Mouse (Mus musculus): Measurements from ENCODE around the gene Mdm2. TPM values are rescaled to one million over a fixed set of nuclear protein-coding genes. Genes with fewer than 3 reads are reported as not detected.
"Not testable (repeated sequence)": the region's sequence is repeated elsewhere in the genome, so short reads cannot be mapped to it uniquely, and the experiment has no call there.

Gene Mdm2
- total RNA-seq, 2 experiments from 2014 or later = 53.5 to 56.2 TPM

GRCm38 (mm10) chr10:117733626-117734025 lies 23.1 kb upstream of the Mdm2 start:
- DNase-seq (ENCODE audit: low spot score in 2 of 2) = not testable (repeated sequence)

- no peak for DNase-seq (ENCODE audit: low spot score in 2 of 2)
Observed at GRCm38 (mm10) chr10:117732962-117733592, 22.5 kb upstream of the Mdm2 start.

- DNase-seq (ENCODE audit: low spot score in 2 of 2) = no peak
Observed at GRCm38 (mm10) chr10:117732184-117732583, 21.6 kb upstream of the Mdm2 start.

GRCm38 (mm10) chr10:117731244-117732101 lies 20.9 kb upstream of the Mdm2 start:
- peak; percentile 40 to 43 for DNase-seq (ENCODE audit: low spot score in 2 of 2)

- DNase-seq (ENCODE audit: low spot score in 2 of 2) = no peak
Observed at GRCm38 (mm10) chr10:117730637-117731203, 20.2 kb upstream of the Mdm2 start.

GRCm38 (mm10) chr10:117730140-117730539 lies 19.6 kb upstream of the Mdm2 start:
- DNase-seq (ENCODE audit: low spot score in 2 of 2) = no peak

GRCm38 (mm10) chr10:117729139-117729814 lies 18.7 kb upstream of the Mdm2 start:
- DNase-seq (ENCODE audit: low spot score in 2 of 2) = no peak

GRCm38 (mm10) chr10:117728574-117728973 lies 18.0 kb upstream of the Mdm2 start:
- no peak for DNase-seq (ENCODE audit: low spot score in 2 of 2)

GRCm38 (mm10) chr10:117727518-117728110 lies 17.1 kb upstream of the Mdm2 start:
- DNase-seq (ENCODE audit: low spot score in 2 of 2) = no peak

- DNase-seq (ENCODE audit: low spot score in 2 of 2) = no peak
Observed at GRCm38 (mm10) chr10:117726888-117727385, 16.4 kb upstream of the Mdm2 start.

GRCm38 (mm10) chr10:117726350-117726749 lies 15.8 kb upstream of the Mdm2 start:
- DNase-seq (ENCODE audit: low spot score in 2 of 2) = no peak

GRCm38 (mm10) chr10:117725671-117726070 lies 15.1 kb upstream of the Mdm2 start:
- DNase-seq (ENCODE audit: low spot score in 2 of 2) = no peak

GRCm38 (mm10) chr10:117724804-117725361 lies 14.3 kb upstream of the Mdm2 start:
- no peak for DNase-seq (ENCODE audit: low spot score in 2 of 2)

GRCm38 (mm10) chr10:117724136-117724718 lies 13.7 kb upstream of the Mdm2 start:
- DNase-seq (ENCODE audit: low spot score in 2 of 2) = no peak

- peak; percentile 50 to 52 for DNase-seq (ENCODE audit: low spot score in 2 of 2)
Observed at GRCm38 (mm10) chr10:117718161-117719119, 7.9 kb upstream of the Mdm2 start.

- DNase-seq (ENCODE audit: low spot score in 2 of 2) = no peak
Observed at GRCm38 (mm10) chr10:117717583-117717982, 7.0 kb upstream of the Mdm2 start.

GRCm38 (mm10) chr10:117716686-117717085 lies 6.1 kb upstream of the Mdm2 start:
- no peak for DNase-seq (ENCODE audit: low spot score in 2 of 2)

GRCm38 (mm10) chr10:117715654-117716053 lies 5.1 kb upstream of the Mdm2 start:
- DNase-seq (ENCODE audit: low spot score in 2 of 2) = not testable (repeated sequence)

- DNase-seq (ENCODE audit: low spot score in 2 of 2) = no peak
Observed at GRCm38 (mm10) chr10:117714928-117715500, 4.5 kb upstream of the Mdm2 start.
